Mouse (Mus musculus) CH12.LX (cell line): ENCODE results near the gene Cryaa.

ENCODE experiments used
- CTCF ChIP-seq, 2 experiments: IDR thresholded peaks in 1 of 2; conservative IDR thresholded peaks in 1 of 2; 2 replicates each; pipeline ENCODE4 v1.5.1; 2011 to 2012; ENCODE audit warnings: low read depth in 2 of 2, low read length in 2 of 2, improper control_type of control experiment in 1 of 2, inconsistent platforms in 1 of 2, mild to moderate bottlenecking in 1 of 2, moderate library complexity in 1 of 2
- HCFC1 ChIP-seq: IDR thresholded peaks from 2 replicates; pipeline ENCODE4 v1.6.1; 2012; ENCODE audit warnings: low read depth, mild to moderate bottlenecking, inconsistent platforms, low read length, improper control_type of control experiment
- MAZ ChIP-seq: IDR thresholded peaks from 2 replicates; pipeline ENCODE4 v1.6.1; 2012; ENCODE audit warnings: low read depth, mild to moderate bottlenecking, inconsistent platforms, low read length, improper control_type of control experiment, moderate library complexity
- POLR2A ChIP-seq: IDR thresholded peaks from 2 replicates; pipeline ENCODE4 v1.6.1; 2011; ENCODE audit warnings: low read depth, mild to moderate bottlenecking, improper control_type of control experiment, low read length
- ZC3H11A ChIP-seq: IDR thresholded peaks from 2 replicates; pipeline ENCODE4 v1.6.1; 2012; ENCODE audit warnings: low read depth, mild to moderate bottlenecking, inconsistent platforms, low read length, improper control_type of control experiment

GRCm38 (mm10) chr17:31634896-31635295 is 42.7 kb upstream of the Cryaa start:
- TF ChIP-seq ZC3H11A (no peak), CTCF (conservative IDR thresholded peaks at IDR 0.05 in 1 of 2, IDR thresholded peaks at IDR 0.05 in 1 of 2; ENCODE audit: low read depth in 2 of 2, low read length in 2 of 2) (no peak), HCFC1 (no peak), POLR2A (no peak), MAZ (no peak)
